Mouse (Mus musculus): Measurements from ENCODE around the gene Atg10.

Atg10 gene

GRCm38 (mm10) chr13:91011851-91012250 is 211.9 kb downstream of the Atg10 start:
- no peak for DNase-seq (ENCODE audit: low spot score)

- no peak for DNase-seq (ENCODE audit: low spot score)
Measured at GRCm38 (mm10) chr13:90995034-90995629, 228.6 kb downstream of the Atg10 start.

- no peak for DNase-seq (ENCODE audit: low spot score)
Measured at GRCm38 (mm10) chr13:90993602-90994001, 230.2 kb downstream of the Atg10 start.

GRCm38 (mm10) chr13:90992948-90993347 is 230.8 kb downstream of the Atg10 start:
- no peak for DNase-seq (ENCODE audit: low spot score)

GRCm38 (mm10) chr13:90988226-90988625 is 235.5 kb downstream of the Atg10 start:
- no peak for DNase-seq (ENCODE audit: low spot score)

- DNase-seq (ENCODE audit: low spot score) = no peak
Measured at GRCm38 (mm10) chr13:90985417-90985816, 238.4 kb downstream of the Atg10 start.

GRCm38 (mm10) chr13:90984073-90984472 is 239.7 kb downstream of the Atg10 start:
- no peak for DNase-seq (ENCODE audit: low spot score)

GRCm38 (mm10) chr13:90981798-90982197 is 242.0 kb downstream of the Atg10 start:
- no peak for DNase-seq (ENCODE audit: low spot score)

- no peak for DNase-seq (ENCODE audit: low spot score)
Measured at GRCm38 (mm10) chr13:90980878-90981674, 242.7 kb downstream of the Atg10 start.

GRCm38 (mm10) chr13:90977057-90977456 is 246.7 kb downstream of the Atg10 start:
- DNase-seq (ENCODE audit: low spot score) = no peak

GRCm38 (mm10) chr13:90973409-90973808 is 250.4 kb downstream of the Atg10 start:
- DNase-seq (ENCODE audit: low spot score) = no peak

- DNase-seq (ENCODE audit: low spot score) = no peak
Measured at GRCm38 (mm10) chr13:90970259-90971017, 253.3 kb downstream of the Atg10 start.

GRCm38 (mm10) chr13:90968940-90969339 is 254.8 kb downstream of the Atg10 start:
- no peak for DNase-seq (ENCODE audit: low spot score)

GRCm38 (mm10) chr13:90967422-90967821 is 256.3 kb downstream of the Atg10 start:
- peak; percentile 16 for DNase-seq (ENCODE audit: low spot score)

GRCm38 (mm10) chr13:90965996-90966395 is 257.8 kb downstream of the Atg10 start:
- no peak for DNase-seq (ENCODE audit: low spot score)

GRCm38 (mm10) chr13:90964511-90964910 is 259.3 kb downstream of the Atg10 start:
- DNase-seq (ENCODE audit: low spot score) = no peak

GRCm38 (mm10) chr13:90962836-90963760 is 260.7 kb downstream of the Atg10 start:
- no peak for DNase-seq (ENCODE audit: low spot score)

GRCm38 (mm10) chr13:90960591-90960990 is 263.2 kb downstream of the Atg10 start:
- DNase-seq (ENCODE audit: low spot score) = no peak

- DNase-seq (ENCODE audit: low spot score) = no peak
Measured at GRCm38 (mm10) chr13:90958894-90959293, 264.9 kb downstream of the Atg10 start.

GRCm38 (mm10) chr13:90939600-90939999 is 284.2 kb downstream of the Atg10 start:
- no peak for DNase-seq (ENCODE audit: low spot score)

GRCm38 (mm10) chr13:90939192-90939591 is 284.6 kb downstream of the Atg10 start:
- DNase-seq (ENCODE audit: low spot score) = peak; percentile 29

GRCm38 (mm10) chr13:90935852-90936251 is 287.9 kb downstream of the Atg10 start:
- no peak for DNase-seq (ENCODE audit: low spot score)

All from spleen, adult 12 weeks (tissue).